Mouse (Mus musculus): Measurements from ENCODE around the gene Cdh23. TPM values are rescaled to one million over a fixed set of nuclear protein-coding genes. Genes with fewer than 3 reads are reported as not detected.

The Cdh23 gene
- total RNA-seq, 4 experiments from 2014 or later, result 1.1 to 1.8 (median 1.4) TPM

- DNase-seq (ENCODE audit: low spot score in 2 of 2), result peak; percentile 26 to 30
Measured at GRCm38 (mm10) chr10:60407831-60408230, 288.5 kb downstream of the Cdh23 start.

DNA sequence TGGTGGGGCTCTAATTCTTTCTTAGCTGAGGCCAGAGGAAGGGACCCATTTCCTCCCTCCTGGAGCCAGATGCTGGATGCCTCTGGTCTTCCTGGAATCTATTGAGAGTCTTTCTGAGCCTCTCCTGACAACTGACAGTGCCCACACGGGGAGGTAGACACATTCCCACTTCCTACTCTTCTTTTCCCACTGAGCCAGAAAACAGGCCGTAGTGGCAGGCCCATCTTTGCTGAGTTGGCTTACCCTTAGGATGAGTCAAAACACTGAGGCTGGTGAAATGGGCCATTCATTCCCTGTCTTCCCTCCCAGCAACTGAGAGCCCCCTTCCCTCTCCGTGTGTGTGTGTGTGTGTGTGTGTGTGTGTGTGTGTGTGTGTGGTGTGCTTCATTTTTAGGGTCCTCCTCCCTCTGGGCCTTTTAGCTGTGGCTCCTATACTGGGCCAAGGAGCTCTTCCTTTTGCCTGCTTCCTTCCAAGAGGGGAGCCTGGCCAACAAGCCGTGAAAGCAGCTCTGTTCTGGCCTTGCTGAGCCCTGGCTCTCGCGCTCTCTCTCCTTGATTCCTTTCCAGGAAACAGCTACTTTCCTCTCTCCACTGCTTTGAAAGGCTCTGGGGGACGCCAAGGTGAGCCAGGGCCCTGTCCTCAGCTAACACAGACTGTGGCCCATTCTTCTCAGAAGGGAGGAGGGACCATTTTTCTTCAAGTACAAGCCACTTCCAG is 290.7 kb downstream of the Cdh23 start:
- peak; percentile 14 to 33 for DNase-seq (ENCODE audit: low spot score in 2 of 2)

GRCm38 (mm10) chr10:60400507-60401295 is 295.6 kb downstream of the Cdh23 start:
- DNase-seq (ENCODE audit: low spot score in 2 of 2), result no peak

DNA sequence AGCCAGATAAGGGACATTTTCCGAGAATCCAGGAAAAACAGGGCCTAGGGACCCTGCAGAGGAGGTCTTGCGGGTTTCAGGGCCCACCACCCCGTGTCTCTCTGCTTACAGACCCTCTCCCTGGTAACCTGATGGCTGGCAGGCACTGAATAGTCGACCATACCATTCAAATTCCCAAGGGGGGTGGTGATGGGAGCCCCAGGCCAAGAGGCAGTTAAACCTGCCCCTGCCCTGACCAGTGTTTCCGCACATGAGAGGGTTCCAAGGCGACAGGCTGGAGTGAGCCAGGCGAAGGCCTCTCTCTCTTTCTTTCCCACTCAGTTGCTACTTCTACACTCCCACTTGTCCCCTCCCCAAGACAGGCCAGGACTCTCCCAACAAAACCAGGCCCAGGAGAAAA is 296.8 kb downstream of the Cdh23 start, which contains the start of gene Gm17455:
TSS of gene Gm17455 (plus strand) at position 278 of the 400 bp plus-strand sequence.
- no peak for DNase-seq (ENCODE audit: low spot score in 2 of 2)

DNA sequence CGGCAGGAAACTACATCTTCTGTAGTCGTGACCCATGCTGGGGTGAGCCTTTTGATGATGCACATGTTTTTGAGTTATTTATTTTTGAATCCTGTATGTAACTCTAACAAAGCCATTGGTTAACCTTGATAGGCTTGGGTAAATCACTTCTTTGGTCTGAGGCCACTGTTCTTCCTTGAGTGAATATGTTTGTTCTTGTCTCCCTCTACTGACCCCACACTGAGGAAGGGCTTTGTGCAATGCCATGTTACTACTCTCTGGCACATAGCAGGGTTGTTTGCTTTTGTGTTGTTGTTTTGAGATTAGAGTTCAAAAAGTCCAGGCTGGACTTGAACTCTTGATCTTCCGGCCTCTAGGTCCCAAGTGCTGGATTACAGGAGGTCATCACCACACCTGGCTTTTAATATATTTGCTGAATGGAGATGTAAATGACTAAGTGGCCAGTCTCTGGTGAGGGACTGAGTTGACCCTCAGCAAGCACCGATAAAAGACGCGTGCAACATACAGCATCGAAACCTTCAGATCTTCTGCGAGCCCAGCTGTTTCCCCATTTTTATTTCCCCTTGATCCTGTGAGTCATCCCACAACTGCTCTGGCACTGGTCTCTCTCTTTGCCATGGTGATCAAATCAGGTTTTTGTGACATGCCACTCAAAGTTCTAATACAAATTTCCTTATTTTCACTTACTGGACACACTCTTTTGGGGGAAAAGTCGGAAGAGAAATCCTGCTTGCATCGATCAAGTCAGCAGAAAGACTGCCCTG is 298.1 kb downstream of the Cdh23 start:
- DNase-seq (ENCODE audit: low spot score in 2 of 2), result no peak

DNA sequence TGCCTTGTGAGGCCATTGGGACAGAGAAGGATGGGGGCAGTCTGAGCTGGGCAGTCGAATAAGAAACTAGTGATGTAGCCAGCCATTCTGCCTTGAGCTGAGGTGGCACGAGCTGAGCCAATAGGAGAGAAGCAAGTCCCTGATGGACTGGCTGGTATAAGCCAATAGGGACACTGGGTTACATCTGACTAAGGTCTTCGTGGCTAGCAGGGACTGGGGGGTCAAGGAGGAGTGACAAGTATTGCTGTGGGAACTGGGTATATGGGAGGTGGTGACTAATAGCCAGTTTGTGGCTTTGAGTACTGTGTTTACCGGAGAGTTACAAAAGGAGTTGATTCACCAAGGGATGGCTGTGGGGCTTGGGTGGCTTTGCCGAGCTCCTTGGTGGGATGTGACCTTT is 300.7 kb downstream of the Cdh23 start:
- no peak for DNase-seq (ENCODE audit: low spot score in 2 of 2)

DNA sequence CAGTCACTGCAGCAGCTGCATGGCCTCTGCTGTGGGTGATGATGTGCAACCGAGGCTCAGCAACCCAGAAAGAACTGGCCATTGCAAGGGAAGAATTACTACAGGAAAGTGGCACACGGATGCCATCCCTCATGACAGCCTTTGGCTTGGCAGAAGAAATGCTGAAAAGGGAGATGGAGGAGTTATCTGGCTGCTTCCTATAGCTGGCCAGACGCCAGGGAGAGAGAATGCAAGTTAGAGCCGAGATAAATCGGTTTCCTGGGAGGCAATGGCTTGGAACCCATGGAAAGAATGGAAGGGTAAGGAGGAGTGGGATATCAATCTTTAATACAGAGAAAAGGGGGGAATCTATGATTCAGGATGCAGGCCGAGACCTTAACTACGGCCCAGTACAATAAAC is 301.4 kb downstream of the Cdh23 start:
- DNase-seq (ENCODE audit: low spot score in 2 of 2), result no peak

DNA sequence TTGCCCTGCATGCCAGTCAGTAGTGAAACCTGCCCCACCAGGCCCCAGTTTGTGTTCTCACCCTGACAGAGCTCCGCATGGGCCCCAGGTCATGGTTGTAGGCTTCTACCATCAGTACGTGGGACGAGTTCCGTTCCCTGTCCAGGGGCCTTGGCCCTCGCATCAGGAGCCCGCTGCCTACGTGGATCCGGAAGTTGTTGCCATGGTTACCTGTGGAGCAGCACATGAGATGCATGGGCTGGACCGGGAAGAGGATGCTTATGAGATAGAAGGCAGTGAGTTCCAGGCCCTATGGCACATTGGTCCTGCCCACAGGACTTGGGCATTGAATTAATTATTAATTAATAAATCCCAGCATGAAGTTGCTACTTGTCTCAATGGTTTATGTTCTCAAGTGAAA is 304.6 kb downstream of the Cdh23 start:
- DNase-seq (ENCODE audit: low spot score in 2 of 2), result no peak

DNA sequence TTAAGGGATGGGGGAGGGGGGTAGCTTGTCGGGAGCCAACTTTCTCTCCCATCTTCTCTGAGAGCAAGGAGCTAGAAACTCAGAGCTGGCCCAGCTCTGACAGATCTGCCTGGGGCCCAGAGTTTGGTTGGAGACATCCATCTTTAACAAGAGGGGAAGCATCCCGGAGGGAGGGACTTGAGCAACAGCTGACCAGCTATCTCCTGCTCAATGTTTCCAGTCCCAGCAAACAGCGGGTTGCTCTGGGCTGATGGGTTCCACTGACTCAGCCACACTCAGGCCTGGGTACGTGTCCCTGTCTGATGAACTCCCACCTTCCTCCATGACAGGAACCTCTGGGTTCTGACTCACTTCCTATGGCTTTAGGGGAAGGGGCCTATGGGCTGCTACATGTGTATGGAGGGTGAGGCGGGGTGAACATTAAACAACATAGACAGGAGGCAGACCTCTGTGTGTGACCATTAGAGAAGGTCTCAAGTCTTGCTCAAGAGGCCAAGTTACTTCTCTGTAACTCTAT is 305.3 kb downstream of the Cdh23 start:
- no peak for DNase-seq (ENCODE audit: low spot score in 2 of 2)

DNA sequence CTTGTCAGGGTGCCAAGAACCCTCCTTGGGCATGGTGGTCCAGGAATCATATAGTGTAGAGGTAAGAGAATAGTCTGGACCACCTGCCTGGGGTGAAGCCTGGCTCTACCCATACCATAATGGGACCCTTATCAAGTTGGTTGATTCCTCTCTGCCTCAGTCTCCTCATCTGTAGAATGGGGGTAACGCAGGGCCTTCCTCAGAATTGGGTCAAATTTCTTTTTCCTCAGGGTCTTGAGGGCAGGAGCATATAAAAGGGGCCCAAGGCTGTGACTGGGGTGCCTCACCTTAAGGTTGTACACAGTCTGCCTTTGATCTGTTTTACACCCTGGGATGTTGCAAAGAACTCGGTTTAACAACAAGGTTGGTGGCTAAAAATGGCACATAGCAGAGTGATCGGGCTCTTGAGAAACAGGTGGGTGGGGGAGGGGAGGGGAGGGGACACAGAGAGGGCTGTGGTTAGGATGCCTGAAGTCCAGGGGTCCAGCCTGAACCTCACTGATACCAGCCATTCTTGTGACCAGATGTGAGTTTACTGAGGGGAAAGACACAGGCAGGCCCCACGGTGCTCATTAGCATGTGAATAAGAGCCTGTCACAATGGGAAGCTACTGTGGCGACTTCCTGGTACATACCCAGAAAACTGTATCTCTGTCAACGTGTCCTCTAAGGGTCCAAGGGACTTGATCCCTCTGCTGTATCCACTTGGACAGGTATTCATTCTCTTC is 305.9 kb downstream of the Cdh23 start:
- DNase-seq (ENCODE audit: low spot score in 2 of 2), result no peak

- DNase-seq (ENCODE audit: low spot score in 2 of 2), result no peak
Measured at GRCm38 (mm10) chr10:60389447-60389865, 306.8 kb downstream of the Cdh23 start.

DNA sequence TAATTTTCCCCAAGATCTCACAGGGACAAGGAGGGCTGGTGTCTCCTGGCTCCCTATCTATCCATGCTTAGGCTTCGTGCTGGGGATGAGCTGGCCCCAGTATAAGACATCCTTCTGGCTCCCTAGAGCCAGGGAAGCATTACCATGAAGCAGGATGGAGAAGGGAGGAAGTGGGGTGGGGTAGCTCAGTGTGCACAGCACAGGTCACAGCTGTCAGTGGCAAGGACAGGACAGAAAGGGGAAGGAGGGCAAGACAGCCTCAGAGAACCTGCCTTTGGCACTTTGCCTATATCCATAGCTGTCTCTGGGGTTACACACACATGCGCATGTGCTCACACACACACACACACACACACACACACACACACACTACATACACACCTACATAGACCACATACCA is 308.0 kb downstream of the Cdh23 start:
- no peak for DNase-seq (ENCODE audit: low spot score in 2 of 2)

GRCm38 (mm10) chr10:60381142-60381925 is 315.0 kb downstream of the Cdh23 start:
- DNase-seq (ENCODE audit: low spot score in 2 of 2), result no peak

DNA sequence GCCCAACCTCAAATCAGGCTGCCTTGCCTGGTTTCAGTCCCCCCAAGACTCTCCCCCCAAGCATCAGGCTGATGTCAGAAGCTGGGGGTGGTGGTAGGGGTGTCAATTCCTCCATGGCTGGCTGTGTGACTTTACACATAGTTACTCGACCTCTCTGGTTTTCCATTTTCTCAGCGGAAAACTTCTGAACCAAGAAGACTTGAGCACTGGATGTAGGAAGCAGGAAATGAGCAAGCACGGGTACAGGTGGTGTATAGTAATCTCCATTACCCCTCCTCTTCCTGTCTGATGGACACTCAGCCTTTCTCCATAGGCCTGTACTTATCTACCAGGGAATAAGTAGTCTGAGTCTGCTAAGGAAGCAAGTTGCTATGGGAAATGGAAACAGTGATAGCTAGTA is 316.1 kb downstream of the Cdh23 start:
- DNase-seq (ENCODE audit: low spot score in 2 of 2), result no peak

- DNase-seq (ENCODE audit: low spot score in 2 of 2), result no peak
Measured at GRCm38 (mm10) chr10:60379419-60379957, 316.8 kb downstream of the Cdh23 start.

GRCm38 (mm10) chr10:60376704-60377103 is 319.6 kb downstream of the Cdh23 start:
- DNase-seq (ENCODE audit: low spot score in 2 of 2), result no peak

GRCm38 (mm10) chr10:60373937-60374578 is 322.2 kb downstream of the Cdh23 start:
- peak in 1 of 2 experiments; percentile 27 for DNase-seq (ENCODE audit: low spot score in 2 of 2)

DNA sequence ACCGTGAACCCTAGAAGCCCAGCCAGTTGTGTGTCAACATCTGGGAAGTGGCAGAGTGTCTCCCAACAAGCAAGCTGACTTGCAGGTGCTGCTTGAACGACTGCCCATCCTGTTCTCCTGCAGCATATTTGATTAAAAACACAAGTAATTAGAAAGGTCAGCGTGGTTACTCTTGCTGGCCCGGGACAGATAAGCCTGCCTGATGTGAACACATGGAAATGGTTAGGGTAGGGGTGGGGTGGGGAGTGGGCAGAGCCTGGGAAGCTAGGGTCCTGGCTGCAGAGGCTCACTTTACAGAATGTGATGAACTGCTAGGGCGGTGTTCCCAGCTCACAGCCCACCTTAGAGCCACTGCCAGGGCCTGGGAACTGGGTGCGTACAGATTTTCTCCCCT is 322.8 kb downstream of the Cdh23 start:
- no peak for DNase-seq (ENCODE audit: low spot score in 2 of 2)

GRCm38 (mm10) chr10:60371596-60372386 is 324.5 kb downstream of the Cdh23 start:
- no peak for DNase-seq (ENCODE audit: low spot score in 2 of 2)

All from gastrocnemius, adult 8-10 months (tissue).